Mouse (Mus musculus) thymus, adult 2 months (tissue): Measurements from ENCODE around the gene Tmem200a.

Experiments
- CTCF ChIP-seq: fragments of 200-500 bp; IDR thresholded peaks from 2 replicates; pipeline ENCODE4 v1.5.1; 2012; ENCODE audit warnings: mild to moderate bottlenecking, control low read depth, low read length, moderate library complexity, borderline replicate concordance; ENCODE audit not compliant: control insufficient read depth, poor library complexity, insufficient read depth; ENCODE audit errors: extremely low read depth
- POLR2A ChIP-seq: fragments of 200-500 bp; IDR thresholded peaks from 2 replicates; pipeline ENCODE4 v1.6.1; 2012; ENCODE audit warnings: mild to moderate bottlenecking, low read length, control low read depth, moderate library complexity; ENCODE audit not compliant: control insufficient read depth, poor library complexity, insufficient read depth; ENCODE audit errors: extremely low read depth

GRCm38 (mm10) chr10:25945866-25946265, 133.0 kb downstream of the Tmem200a start:
- TF ChIP-seq POLR2A (no peak), CTCF (no peak)
